Mouse (Mus musculus): ENCODE results near the gene Sumf1. TPM values are rescaled to one million over a fixed set of nuclear protein-coding genes. Genes with fewer than 3 reads are reported as not detected.

Gene Sumf1
- 12.5 TPM in 2 replicates for polyA plus RNA-seq (2014; fragmentation: Nextera tagmentation; extraction: Ambion mirVana)

- no peaks in the 10 kb centered on the region for H3K27me3 ChIP-seq (replicated peaks; ENCODE audit: control insufficient read depth, insufficient read depth, low read length)
- peak within 1 kb of the TSS; percentile 68 for H3K4me3 ChIP-seq (ENCODE audit: low read depth, low read length)
- H3K9ac ChIP-seq (ENCODE audit: low read length) = peak within 1 kb of the TSS; percentile 76
- H3K36me3 ChIP-seq (ENCODE audit: control insufficient read depth, insufficient read depth, low read length) = no peaks in the 10 kb centered on the region
- no peaks in the 10 kb centered on the region for H3K9me3 ChIP-seq (replicated peaks; ENCODE audit: control insufficient read depth, low read length)
- peak; percentile 97 for ATAC-seq
- WGBS = 5% methylated on average over 49 of the region's 49 CpGs
- DNase-seq (ENCODE audit: low spot score) = peak; percentile 97
- H3K4me1 ChIP-seq (ENCODE audit: control insufficient read depth, insufficient read depth, low read length) = peaks cover 2% of the 10 kb centered on the region; the same call in 1 of the 2 replicates
- peak within 1 kb of the TSS; percentile 73 for H3K4me2 ChIP-seq (ENCODE audit: low read length)
- H3K27ac ChIP-seq (ENCODE audit: low read depth, low read length) = no peak within 1 kb of the TSS
Observed at GRCm38 (mm10) chr6:108184847-108185684, at the start of gene Sumf1. Gene Sumf1, minus strand, starts transcription at chr6:108185582.

DNA sequence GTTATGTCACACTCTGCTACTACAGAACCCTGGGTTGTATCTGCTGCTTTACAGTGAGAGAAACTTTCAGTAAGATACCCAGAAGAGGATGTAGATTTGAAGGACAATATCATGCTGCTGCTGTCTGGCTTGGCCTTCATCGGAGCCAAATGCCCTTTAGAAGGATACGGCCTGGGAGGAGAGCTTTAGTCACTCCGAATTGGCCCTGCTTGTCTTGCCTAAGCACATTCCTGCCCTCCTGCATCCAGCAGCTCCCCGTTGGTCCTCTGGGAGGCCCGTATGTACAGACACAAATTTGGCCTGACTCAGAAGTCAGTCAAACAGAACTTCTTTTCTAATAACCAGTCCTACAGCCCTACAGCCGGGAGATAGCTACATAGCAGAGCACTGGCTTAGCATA, 49.2 kb upstream of the Sumf1 start:
- Histone ChIP-seq H3K4me1 (ENCODE audit: control insufficient read depth, insufficient read depth, low read length) (peaks cover 25% of the 10 kb centered on the region), H3K9me3 (replicated peaks; ENCODE audit: control insufficient read depth, low read length) (no peaks in the 10 kb centered on the region), H3K9ac (ENCODE audit: low read length) (no peak overlapping the region), H3K27ac (ENCODE audit: low read depth, low read length) (no peak overlapping the region), H3K4me2 (ENCODE audit: low read length) (no peak overlapping the region), H3K27me3 (replicated peaks; ENCODE audit: control insufficient read depth, insufficient read depth, low read length) (no peaks in the 10 kb centered on the region), H3K4me3 (ENCODE audit: low read depth, low read length) (no peak overlapping the region), H3K36me3 (ENCODE audit: control insufficient read depth, insufficient read depth, low read length) (no peaks in the 10 kb centered on the region)
- WGBS = 90% methylated on average over 6 of the region's 6 CpGs
- ATAC-seq (no peak), DNase-seq (ENCODE audit: low spot score) (no peak)

- H3K36me3 ChIP-seq (ENCODE audit: control insufficient read depth, insufficient read depth, low read length) = no peaks in the 10 kb centered on the region
- no peaks in the 10 kb centered on the region for H3K27me3 ChIP-seq (replicated peaks; ENCODE audit: control insufficient read depth, insufficient read depth, low read length)
- DNase-seq (ENCODE audit: low spot score) (no peak), ATAC-seq (no peak)
- no peaks in the 10 kb centered on the region for H3K9me3 ChIP-seq (replicated peaks; ENCODE audit: control insufficient read depth, low read length)
- no peak overlapping the region for H3K4me3 ChIP-seq (ENCODE audit: low read depth, low read length)
- peaks cover 23% of the 10 kb centered on the region for H3K4me1 ChIP-seq (ENCODE audit: control insufficient read depth, insufficient read depth, low read length)
- no peak overlapping the region for H3K4me2 ChIP-seq (ENCODE audit: low read length)
- 64% methylated on average over 6 of the region's 6 CpGs for WGBS
- no peak overlapping the region for H3K9ac ChIP-seq (ENCODE audit: low read length)
- H3K27ac ChIP-seq (ENCODE audit: low read depth, low read length) = no peak overlapping the region
Observed at GRCm38 (mm10) chr6:108233070-108233469, 47.7 kb upstream of the Sumf1 start.

DNA sequence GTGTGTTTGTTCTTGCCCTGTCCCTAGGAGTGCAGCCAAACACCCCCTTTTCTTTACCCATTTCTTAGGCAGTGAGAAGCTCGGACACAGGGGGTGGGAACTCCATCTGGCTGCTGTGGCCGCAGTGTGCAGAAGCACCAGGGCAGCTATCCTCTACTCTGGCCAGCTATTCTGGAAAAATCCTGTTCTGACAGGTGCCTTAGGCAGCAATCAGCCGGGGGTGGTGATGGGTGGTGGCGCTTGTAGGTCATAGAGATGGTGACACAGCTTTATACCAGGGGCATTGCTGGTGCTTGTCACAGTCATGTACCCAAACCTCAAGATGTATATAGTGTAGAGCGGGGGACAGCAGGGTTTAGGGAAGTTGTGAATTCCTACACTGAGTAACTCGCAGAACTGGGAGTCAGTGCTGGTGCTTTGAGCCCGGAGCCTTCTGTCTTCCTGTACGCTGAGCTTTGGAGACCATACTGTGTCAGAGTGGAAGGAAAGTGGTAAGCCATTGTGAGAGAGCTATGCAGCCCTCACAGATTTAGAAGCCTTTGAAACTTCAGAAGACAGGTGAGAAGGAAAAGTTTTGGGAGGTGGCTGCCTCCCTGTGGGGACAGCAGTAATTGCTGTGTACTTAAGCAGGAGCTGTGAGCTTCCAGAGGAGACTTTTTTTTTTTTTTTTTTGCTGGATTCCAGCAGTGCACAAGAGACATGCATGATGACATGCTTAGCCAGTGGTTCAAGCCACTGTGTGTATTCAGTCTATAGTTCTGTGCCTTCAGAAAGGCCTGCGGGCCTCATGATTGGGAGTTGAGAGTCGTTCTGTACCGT, 46.7 kb upstream of the Sumf1 start:
- Histone ChIP-seq H3K27me3 (replicated peaks; ENCODE audit: control insufficient read depth, insufficient read depth, low read length) (no peaks in the 10 kb centered on the region), H3K4me2 (ENCODE audit: low read length) (no peak overlapping the region), H3K4me1 (ENCODE audit: control insufficient read depth, insufficient read depth, low read length) (peaks cover 17% of the 10 kb centered on the region), H3K36me3 (ENCODE audit: control insufficient read depth, insufficient read depth, low read length) (no peaks in the 10 kb centered on the region), H3K9me3 (replicated peaks; ENCODE audit: control insufficient read depth, low read length) (no peaks in the 10 kb centered on the region), H3K27ac (ENCODE audit: low read depth, low read length) (no peak overlapping the region), H3K9ac (ENCODE audit: low read length) (no peak overlapping the region), H3K4me3 (ENCODE audit: low read depth, low read length) (no peak overlapping the region)
- 84% methylated on average over 11 of the region's 11 CpGs for WGBS
- DNase-seq (ENCODE audit: low spot score) = no peak
- ATAC-seq = no peak

GRCm38 (mm10) chr6:108230608-108231007, 45.2 kb upstream of the Sumf1 start:
- WGBS = 92% methylated on average over 3 of the region's 3 CpGs

DNA sequence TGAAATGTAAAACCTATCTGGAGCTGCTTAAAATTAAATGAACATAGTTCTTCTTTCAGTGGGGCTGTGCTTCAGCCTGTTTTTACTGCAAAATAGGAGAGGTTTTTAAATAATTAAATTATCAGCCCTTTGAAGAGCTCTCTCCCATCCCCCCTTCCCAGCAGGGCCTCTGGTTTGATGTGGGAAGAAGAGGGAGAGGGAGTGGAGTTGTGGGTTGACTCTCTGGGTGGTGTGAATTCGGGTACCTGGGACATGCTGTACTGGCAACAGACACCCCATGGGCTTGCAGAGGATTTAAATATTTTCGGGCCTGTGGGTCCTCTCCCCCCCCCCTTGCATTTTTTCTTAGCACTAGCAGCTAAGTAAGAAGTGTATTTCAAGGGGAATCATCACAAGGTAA, 43.2 kb upstream of the Sumf1 start:
- no peak overlapping the region for H3K4me3 ChIP-seq (ENCODE audit: low read depth, low read length)

More at GRCm38 (mm10) chr6:108230608-108231007, 45.2 kb upstream of the Sumf1 start:
- DNase-seq (ENCODE audit: low spot score) (no peak), ATAC-seq (no peak)
- Histone ChIP-seq H3K9ac (ENCODE audit: low read length) (no peak overlapping the region), H3K4me2 (ENCODE audit: low read length) (no peak overlapping the region), H3K9me3 (replicated peaks; ENCODE audit: control insufficient read depth, low read length) (no peaks in the 10 kb centered on the region), H3K36me3 (ENCODE audit: control insufficient read depth, insufficient read depth, low read length) (no peaks in the 10 kb centered on the region), H3K27ac (ENCODE audit: low read depth, low read length) (no peak overlapping the region), H3K4me3 (ENCODE audit: low read depth, low read length) (no peak overlapping the region), H3K27me3 (replicated peaks; ENCODE audit: control insufficient read depth, insufficient read depth, low read length) (no peaks in the 10 kb centered on the region), H3K4me1 (ENCODE audit: control insufficient read depth, insufficient read depth, low read length) (peaks cover 2% of the 10 kb centered on the region)

DNA sequence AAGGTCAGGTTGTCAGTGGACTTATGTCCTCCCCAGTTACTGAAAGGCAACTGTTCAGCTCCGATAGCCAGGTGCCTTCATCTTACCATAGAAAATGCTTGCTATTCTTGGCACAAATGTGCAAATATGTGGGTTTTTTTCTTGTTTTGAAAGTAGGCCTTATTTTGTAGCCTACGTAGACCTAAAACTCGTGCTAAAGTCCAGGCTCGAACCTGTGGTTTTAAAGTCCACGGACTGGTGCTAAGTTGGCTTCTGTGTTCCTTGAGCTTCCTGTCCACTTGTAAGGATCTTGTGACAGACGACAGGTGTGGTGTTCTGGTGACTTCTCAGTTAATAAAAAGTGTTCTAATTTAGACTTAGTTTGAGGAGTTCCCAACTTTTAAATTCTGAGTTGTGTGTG, 42.7 kb upstream of the Sumf1 start:
- no peaks in the 10 kb centered on the region for H3K36me3 ChIP-seq (ENCODE audit: control insufficient read depth, insufficient read depth, low read length)
- no peaks in the 10 kb centered on the region for H3K4me1 ChIP-seq (ENCODE audit: control insufficient read depth, insufficient read depth, low read length)
- 87% methylated on average over 6 of the region's 6 CpGs for WGBS
- H3K9ac ChIP-seq (ENCODE audit: low read length) = no peak overlapping the region
- H3K27ac ChIP-seq (ENCODE audit: low read depth, low read length) = no peak overlapping the region
- ATAC-seq = no peak
- H3K4me2 ChIP-seq (ENCODE audit: low read length) = no peak overlapping the region
- H3K4me3 ChIP-seq (ENCODE audit: low read depth, low read length) = no peak overlapping the region
- DNase-seq (ENCODE audit: low spot score) = no peak
- no peaks in the 10 kb centered on the region for H3K27me3 ChIP-seq (replicated peaks; ENCODE audit: control insufficient read depth, insufficient read depth, low read length)
- H3K9me3 ChIP-seq (replicated peaks; ENCODE audit: control insufficient read depth, low read length) = no peaks in the 10 kb centered on the region

More for the DNA sequence above, 43.2 kb upstream of the Sumf1 start:
- Histone ChIP-seq H3K27ac (ENCODE audit: low read depth, low read length) (no peak overlapping the region), H3K4me2 (ENCODE audit: low read length) (no peak overlapping the region), H3K27me3 (replicated peaks; ENCODE audit: control insufficient read depth, insufficient read depth, low read length) (no peaks in the 10 kb centered on the region), H3K36me3 (ENCODE audit: control insufficient read depth, insufficient read depth, low read length) (no peaks in the 10 kb centered on the region), H3K9me3 (replicated peaks; ENCODE audit: control insufficient read depth, low read length) (no peaks in the 10 kb centered on the region), H3K4me1 (ENCODE audit: control insufficient read depth, insufficient read depth, low read length) (no peaks in the 10 kb centered on the region), H3K9ac (ENCODE audit: low read length) (no peak overlapping the region)
- 12% methylated on average over 2 of the region's 2 CpGs for WGBS
- DNase-seq (ENCODE audit: low spot score) = no peak
- ATAC-seq = no peak

GRCm38 (mm10) chr6:108227461-108227860, 42.1 kb upstream of the Sumf1 start:
- no peaks in the 10 kb centered on the region for H3K27me3 ChIP-seq (replicated peaks; ENCODE audit: control insufficient read depth, insufficient read depth, low read length)
- DNase-seq (ENCODE audit: low spot score) = no peak
- ATAC-seq = no peak
- 87% methylated on average over 6 of the region's 6 CpGs for WGBS
- no peak overlapping the region for H3K9ac ChIP-seq (ENCODE audit: low read length)
- no peaks in the 10 kb centered on the region for H3K4me1 ChIP-seq (ENCODE audit: control insufficient read depth, insufficient read depth, low read length)
- H3K9me3 ChIP-seq (replicated peaks; ENCODE audit: control insufficient read depth, low read length) = no peaks in the 10 kb centered on the region
- no peak overlapping the region for H3K27ac ChIP-seq (ENCODE audit: low read depth, low read length)
- H3K36me3 ChIP-seq (ENCODE audit: control insufficient read depth, insufficient read depth, low read length) = no peaks in the 10 kb centered on the region
- no peak overlapping the region for H3K4me2 ChIP-seq (ENCODE audit: low read length)
- no peak overlapping the region for H3K4me3 ChIP-seq (ENCODE audit: low read depth, low read length)

DNA sequence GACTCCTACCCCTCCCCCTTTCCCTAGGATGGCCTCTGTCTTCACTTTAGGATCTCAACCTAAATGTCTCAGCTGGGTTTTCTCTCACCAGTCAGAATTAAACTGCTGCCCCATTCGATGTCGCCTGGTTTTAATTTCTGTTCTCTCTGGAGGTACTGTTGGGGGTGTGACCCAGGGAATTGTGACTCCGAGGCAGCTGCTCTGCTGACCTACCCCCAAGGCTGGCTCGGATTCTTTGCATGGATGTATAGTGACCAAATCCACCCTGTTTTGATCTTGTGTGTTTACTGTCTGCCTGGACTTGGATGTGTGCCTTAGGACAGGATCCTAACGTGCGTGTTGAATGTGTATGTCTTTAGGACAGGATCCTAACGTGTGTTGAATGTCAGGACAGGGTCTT, 40.8 kb upstream of the Sumf1 start:
- H3K9me3 ChIP-seq (replicated peaks; ENCODE audit: control insufficient read depth, low read length) = no peaks in the 10 kb centered on the region
- H3K4me2 ChIP-seq (ENCODE audit: low read length) = no peak overlapping the region
- WGBS = 85% methylated on average over 7 of the region's 7 CpGs
- no peaks in the 10 kb centered on the region for H3K4me1 ChIP-seq (ENCODE audit: control insufficient read depth, insufficient read depth, low read length)
- DNase-seq (ENCODE audit: low spot score) (no peak), ATAC-seq (no peak)
- no peak overlapping the region for H3K27ac ChIP-seq (ENCODE audit: low read depth, low read length)
- no peak overlapping the region for H3K9ac ChIP-seq (ENCODE audit: low read length)
- H3K36me3 ChIP-seq (ENCODE audit: control insufficient read depth, insufficient read depth, low read length) = no peaks in the 10 kb centered on the region
- H3K27me3 ChIP-seq (replicated peaks; ENCODE audit: control insufficient read depth, insufficient read depth, low read length) = no peaks in the 10 kb centered on the region
- no peak overlapping the region for H3K4me3 ChIP-seq (ENCODE audit: low read depth, low read length)
